Mouse (Mus musculus): Measurements from ENCODE around the gene Rpl11.

DNA sequence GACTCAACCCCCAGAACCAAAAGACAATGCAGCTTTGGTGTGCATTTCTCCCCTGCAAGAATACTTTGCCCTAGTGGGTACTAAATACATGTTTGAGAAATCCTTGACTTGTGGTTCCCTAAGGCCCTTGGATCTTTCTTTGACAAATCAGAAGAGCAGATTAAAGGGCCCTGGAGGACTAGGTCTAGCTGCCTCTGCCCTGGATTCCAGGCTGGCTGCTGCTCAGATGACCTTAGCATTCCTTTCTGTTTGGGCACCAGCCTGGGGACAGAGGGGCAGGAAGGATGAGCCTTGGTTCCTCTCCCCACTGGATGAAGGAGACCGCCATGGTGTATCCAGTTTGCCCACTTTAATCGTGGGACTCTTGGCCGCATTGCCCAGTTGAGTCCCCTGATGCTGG lies 45.2 kb upstream of the Rpl11 start:
- TF ChIP-seq CTCF (IDR thresholded peaks at IDR 0.05; ENCODE audit: low read depth, low read length) (no peak), POLR2A (IDR thresholded peaks at IDR 0.05; ENCODE audit: insufficient read depth, low read length) (no peak), EP300 (IDR thresholded peaks at IDR 0.05; ENCODE audit: insufficient read depth, low read depth, low read length) (no peak)

All from ES-Bruce4 (cell line).